Mouse (Mus musculus) CD8-positive naive resting alpha-beta T cell, adult 2 months (primary cell): ENCODE measurements around the gene Ksr2.
A peak's percentile ranks its signal among the peaks of the same experiment; 100 is the strongest.

ENCODE experiments used
- DNase-seq, 2 experiments: peaks; one replicate each; pipeline ENCODE4 v3.0.0; 2022; ENCODE audit warnings: low read depth in 2 of 2, low spot score in 2 of 2

Gene Ksr2

GRCm38 (mm10) chr5:117481162-117481561 is 67.4 kb downstream of the Ksr2 start:
- DNase-seq, result no peak

GRCm38 (mm10) chr5:117481586-117481985 is 67.8 kb downstream of the Ksr2 start:
- no peak for DNase-seq

GRCm38 (mm10) chr5:117482013-117482412 is 68.2 kb downstream of the Ksr2 start:
- no peak for DNase-seq

GRCm38 (mm10) chr5:117485411-117485810 is 71.6 kb downstream of the Ksr2 start:
- DNase-seq, result no peak

- no peak for DNase-seq
Measured at GRCm38 (mm10) chr5:117486092-117486491, 72.3 kb downstream of the Ksr2 start.

GRCm38 (mm10) chr5:117488155-117488554 is 74.4 kb downstream of the Ksr2 start:
- no peak for DNase-seq

GRCm38 (mm10) chr5:117488670-117489325 is 75.0 kb downstream of the Ksr2 start:
- DNase-seq, result no peak

GRCm38 (mm10) chr5:117492933-117493863 is 79.4 kb downstream of the Ksr2 start:
- no peak for DNase-seq

GRCm38 (mm10) chr5:117493947-117494346 is 80.1 kb downstream of the Ksr2 start:
- DNase-seq, result no peak

GRCm38 (mm10) chr5:117497084-117497483 is 83.3 kb downstream of the Ksr2 start:
- DNase-seq, result peak in 1 of 2 experiments; percentile 26

GRCm38 (mm10) chr5:117502611-117503010 is 88.8 kb downstream of the Ksr2 start:
- DNase-seq, result peak; percentile 40 to 49

- peak in 1 of 2 experiments; percentile 27 for DNase-seq
Measured at GRCm38 (mm10) chr5:117504431-117504830, 90.6 kb downstream of the Ksr2 start.

- peak; percentile 73 to 77 for DNase-seq
Measured at GRCm38 (mm10) chr5:117505204-117505603, 91.4 kb downstream of the Ksr2 start.

GRCm38 (mm10) chr5:117505769-117506168 is 92.0 kb downstream of the Ksr2 start:
- no peak for DNase-seq

- DNase-seq, result peak; percentile 69 to 72
Measured at GRCm38 (mm10) chr5:117506406-117506805, 92.6 kb downstream of the Ksr2 start.

GRCm38 (mm10) chr5:117509511-117510375 is 95.9 kb downstream of the Ksr2 start:
- DNase-seq, result peak; percentile 52 to 61

GRCm38 (mm10) chr5:117510864-117511263 is 97.1 kb downstream of the Ksr2 start:
- peak in 1 of 2 experiments; percentile 28 for DNase-seq

- DNase-seq, result no peak
Measured at GRCm38 (mm10) chr5:117515396-117515795, 101.6 kb downstream of the Ksr2 start.

- no peak for DNase-seq
Measured at GRCm38 (mm10) chr5:117515861-117516260, 102.1 kb downstream of the Ksr2 start.

- DNase-seq, result peak; percentile 55 to 61
Measured at GRCm38 (mm10) chr5:117516597-117516996, 102.8 kb downstream of the Ksr2 start.

GRCm38 (mm10) chr5:117519858-117520495 is 106.2 kb downstream of the Ksr2 start:
- no peak for DNase-seq
